Mouse (Mus musculus): ENCODE results near the gene 1700021F05Rik.
A peak's percentile ranks its signal among the peaks of the same experiment; 100 is the strongest.

The 1700021F05Rik gene

GRCm38 (mm10) chr10:43540442-43541152 lies at the start of gene 1700021F05Rik:
1700021F05Rik (minus strand) TSS chr10:43540994.
- DNase-seq (ENCODE audit: low spot score in 2 of 2) = peak; percentile 94 to 98

- no peak for DNase-seq (ENCODE audit: low spot score in 2 of 2)
Measured at GRCm38 (mm10) chr10:43588470-43589177, 47.8 kb upstream of the 1700021F05Rik start.

GRCm38 (mm10) chr10:43584538-43584937 lies 43.7 kb upstream of the 1700021F05Rik start:
- peak in 1 of 2 experiments; percentile 43 for DNase-seq (ENCODE audit: low spot score in 2 of 2)

GRCm38 (mm10) chr10:43581260-43581659 lies 40.5 kb upstream of the 1700021F05Rik start:
- DNase-seq (ENCODE audit: low spot score in 2 of 2) = no peak

GRCm38 (mm10) chr10:43580649-43581078 lies 39.9 kb upstream of the 1700021F05Rik start:
- peak; percentile 41 to 78 for DNase-seq (ENCODE audit: low spot score in 2 of 2)

- peak; percentile 75 to 88 for DNase-seq (ENCODE audit: low spot score in 2 of 2)
Measured at GRCm38 (mm10) chr10:43579381-43580261, 38.8 kb upstream of the 1700021F05Rik start.

- DNase-seq (ENCODE audit: low spot score in 2 of 2) = peak; percentile 96 to 99
Measured at GRCm38 (mm10) chr10:43578754-43579380, 38.1 kb upstream of the 1700021F05Rik start.

GRCm38 (mm10) chr10:43578366-43578753 lies 37.6 kb upstream of the 1700021F05Rik start:
- DNase-seq (ENCODE audit: low spot score in 2 of 2) = peak; percentile 79 to 89

GRCm38 (mm10) chr10:43577997-43578331 lies 37.2 kb upstream of the 1700021F05Rik start, which contains the start of gene Cd24a:
Cd24a (plus strand) TSS chr10:43578284.
- no peak for DNase-seq (ENCODE audit: low spot score in 2 of 2)

- DNase-seq (ENCODE audit: low spot score in 2 of 2) = peak; percentile 72 to 84
Measured at GRCm38 (mm10) chr10:43577299-43577996, 36.7 kb upstream of the 1700021F05Rik start.

- DNase-seq (ENCODE audit: low spot score in 2 of 2) = peak; percentile 87 to 96
Measured at GRCm38 (mm10) chr10:43574956-43575355, 34.2 kb upstream of the 1700021F05Rik start.

GRCm38 (mm10) chr10:43574352-43574751 lies 33.6 kb upstream of the 1700021F05Rik start:
- DNase-seq (ENCODE audit: low spot score in 2 of 2) = no peak

GRCm38 (mm10) chr10:43561311-43561710 lies 20.5 kb upstream of the 1700021F05Rik start:
- no peak for DNase-seq (ENCODE audit: low spot score in 2 of 2)

- no peak for DNase-seq (ENCODE audit: low spot score in 2 of 2)
Measured at GRCm38 (mm10) chr10:43560765-43561164, 20.0 kb upstream of the 1700021F05Rik start.

GRCm38 (mm10) chr10:43559313-43559712 lies 18.5 kb upstream of the 1700021F05Rik start:
- no peak for DNase-seq (ENCODE audit: low spot score in 2 of 2)

GRCm38 (mm10) chr10:43557630-43558165 lies 16.9 kb upstream of the 1700021F05Rik start:
- DNase-seq (ENCODE audit: low spot score in 2 of 2) = no peak

GRCm38 (mm10) chr10:43551388-43551787 lies 10.6 kb upstream of the 1700021F05Rik start:
- no peak for DNase-seq (ENCODE audit: low spot score in 2 of 2)

- DNase-seq (ENCODE audit: low spot score in 2 of 2) = no peak
Measured at GRCm38 (mm10) chr10:43550923-43551322, 10.1 kb upstream of the 1700021F05Rik start.

- no peak for DNase-seq (ENCODE audit: low spot score in 2 of 2)
Measured at GRCm38 (mm10) chr10:43549411-43549810, 8.6 kb upstream of the 1700021F05Rik start.

GRCm38 (mm10) chr10:43541153-43541544 lies 355 bp upstream of the 1700021F05Rik start:
- no peak for DNase-seq (ENCODE audit: low spot score in 2 of 2)
